Mouse (Mus musculus): ENCODE measurements at regions not wholly inside any gene's neighbourhood (a gene's known extent, or its start where the extent isn't known, plus 50 kb on each side); places are given as distances from the start of the nearest gene placed in this dataset.

DNA sequence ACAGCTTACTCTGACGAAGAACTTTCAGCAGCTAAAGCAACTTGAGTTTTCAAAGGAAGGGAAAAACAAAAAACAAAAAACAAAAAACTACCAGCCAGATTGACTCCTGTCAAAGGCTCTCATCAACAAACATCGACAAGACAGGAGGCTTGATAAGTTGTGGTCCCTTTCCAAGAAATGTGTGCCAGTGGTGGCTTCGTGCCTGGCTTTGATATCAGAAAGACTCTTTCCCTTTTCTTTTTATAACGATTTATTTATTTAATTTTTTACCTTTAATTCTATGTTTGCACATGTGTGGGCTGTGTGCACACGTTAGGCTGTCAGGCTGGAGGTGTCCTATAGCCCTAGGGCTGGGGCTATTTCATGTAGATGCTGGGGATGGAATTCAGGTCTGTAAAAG, 60.4 kb downstream of the Dact1 start:
- no peak for DNase-seq

DNA sequence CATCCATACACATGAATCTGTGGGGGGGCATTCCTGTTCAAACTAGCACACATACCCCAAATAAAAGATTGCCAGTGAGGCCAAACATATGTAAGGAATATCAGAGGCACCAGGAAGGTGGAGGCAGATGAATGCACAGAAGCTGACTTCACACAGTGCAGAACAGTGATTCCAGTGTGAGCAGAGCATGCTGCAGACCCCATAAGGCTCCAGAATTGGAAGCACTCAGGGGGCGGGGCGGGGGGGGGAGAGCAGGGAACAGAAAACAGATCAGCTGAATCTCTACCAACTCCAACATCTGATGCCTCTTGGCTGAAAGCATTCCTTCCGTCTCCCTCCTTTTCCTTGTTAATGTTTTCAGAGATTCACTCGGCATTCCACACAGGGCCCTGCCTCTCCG, 62.3 kb downstream of the Dact1 start:
- no peak for DNase-seq

GRCm38 (mm10) chr12:71373633-71374032, 63.9 kb downstream of the Dact1 start:
- no peak for DNase-seq

- no peak for DNase-seq
Measured at GRCm38 (mm10) chr12:71376446-71376845, 66.8 kb downstream of the Dact1 start.

DNA sequence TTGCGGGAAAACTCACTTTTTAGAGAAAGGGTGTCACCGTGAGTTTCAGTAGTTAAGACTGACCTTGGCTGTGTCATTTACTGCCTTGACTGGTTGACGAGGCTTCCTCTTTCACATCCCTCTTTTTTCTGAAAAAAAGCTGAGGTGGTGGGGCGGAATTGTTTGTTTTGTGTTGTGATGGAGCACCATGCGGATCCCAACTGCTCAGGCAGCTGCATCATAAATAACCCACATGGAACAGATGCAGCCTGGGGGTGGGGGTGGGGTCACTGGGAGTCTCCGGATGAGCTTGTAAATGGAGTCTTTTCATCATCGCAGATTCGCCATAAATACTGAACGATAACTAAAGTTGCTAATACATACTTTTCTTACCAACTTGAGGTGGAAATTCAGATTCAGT, 67.3 kb downstream of the Dact1 start:
- DNase-seq: no peak

DNA sequence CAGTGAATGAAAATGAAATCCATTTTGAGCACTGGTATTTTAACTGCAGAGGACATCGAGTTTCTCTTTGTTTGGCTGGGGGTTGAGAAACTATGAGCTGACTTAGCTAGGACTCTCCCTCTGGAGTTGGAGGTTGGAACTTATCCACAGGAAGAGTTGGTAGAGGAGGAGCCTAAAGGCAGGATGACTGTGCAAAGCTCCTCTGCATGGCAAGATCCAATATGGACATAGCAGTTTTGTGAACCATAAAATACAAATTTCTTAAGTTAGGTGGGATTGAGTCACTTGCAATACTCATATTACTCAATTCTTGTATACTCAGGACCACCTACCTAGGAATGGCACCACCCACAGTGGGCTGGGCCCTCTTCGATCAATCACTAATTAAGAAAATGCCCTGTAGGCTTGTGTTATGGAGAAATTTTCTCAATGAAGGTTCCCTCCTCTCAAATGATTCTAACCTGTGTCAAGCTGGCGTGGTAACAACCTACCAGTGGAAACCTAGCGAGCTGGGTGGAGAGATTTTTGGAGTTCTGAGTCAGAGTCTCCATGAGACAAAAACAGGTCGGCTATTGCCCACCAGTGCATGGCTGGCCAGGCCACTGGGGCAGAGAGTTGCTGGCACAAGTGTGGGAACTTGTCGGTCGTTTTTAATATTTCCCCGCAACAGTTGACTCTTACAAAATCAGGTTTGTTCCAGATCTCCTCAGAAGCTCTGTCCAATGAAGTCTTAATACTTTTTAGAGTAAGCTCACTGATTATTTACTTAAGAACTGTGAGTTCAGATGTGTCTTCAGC, 70.1 kb downstream of the Dact1 start:
- no peak for DNase-seq

DNA sequence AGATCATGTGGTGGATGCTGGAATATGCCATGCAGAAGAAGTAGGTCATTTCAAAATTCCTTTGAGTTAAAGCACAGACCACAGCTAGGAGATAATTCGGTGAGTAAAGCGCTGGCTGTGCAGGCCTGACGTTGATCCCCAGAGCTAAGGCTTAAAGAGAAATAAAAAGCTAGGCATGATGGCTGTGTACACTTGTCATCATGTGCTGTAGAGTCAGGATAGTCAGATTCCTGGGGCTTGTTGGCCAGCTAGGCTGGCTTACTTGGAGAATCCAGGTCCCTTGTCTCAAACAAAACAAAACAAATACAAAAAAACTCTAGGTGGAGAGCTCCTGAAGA, 70.7 kb downstream of the Dact1 start:
- no peak for DNase-seq

DNA sequence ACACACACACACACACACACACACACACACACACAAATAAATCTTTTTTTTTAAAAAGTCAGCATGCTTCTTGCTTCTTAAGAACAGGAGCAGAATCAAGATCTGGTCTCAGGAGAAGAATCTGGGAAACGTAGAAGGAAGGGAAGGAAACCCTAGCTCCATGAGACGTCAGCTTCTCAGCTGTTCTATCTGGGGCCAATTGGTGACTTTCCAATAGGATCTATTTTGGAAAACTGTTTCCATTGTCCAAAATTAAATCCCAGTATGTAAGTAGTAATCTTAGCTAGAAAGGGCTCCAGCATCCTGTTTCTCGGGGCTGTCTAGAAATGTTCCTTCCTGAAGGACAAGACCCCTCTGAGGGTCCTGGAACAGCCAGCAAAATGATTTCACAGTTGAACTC, 76.6 kb downstream of the Dact1 start:
- no peak for DNase-seq

DNA sequence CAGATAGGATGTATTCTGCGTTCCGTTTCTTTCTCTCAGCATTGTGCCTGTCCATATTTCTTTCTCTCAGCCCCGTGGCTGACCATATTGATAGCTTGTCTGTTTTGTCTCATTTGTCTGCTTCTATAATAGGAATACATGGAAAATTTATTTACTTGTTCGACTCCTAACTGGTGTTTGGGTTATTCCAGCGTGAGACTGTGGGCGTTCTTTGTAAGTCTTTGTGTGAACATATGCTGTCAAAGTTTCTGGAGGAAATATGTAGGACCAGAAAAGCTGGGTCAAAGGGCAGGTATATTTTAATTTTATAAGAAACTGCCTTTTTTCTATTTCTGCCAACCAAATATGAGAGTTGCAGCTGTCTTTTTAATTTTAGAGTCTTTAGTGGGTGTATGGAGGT, 81.8 kb downstream of the Dact1 start:
- DNase-seq: no peak

- no peak for DNase-seq
Measured at GRCm38 (mm10) chr12:71393752-71394151, 84.1 kb downstream of the Dact1 start.

GRCm38 (mm10) chr12:71397456-71397855, 87.8 kb downstream of the Dact1 start:
- DNase-seq: peak; percentile 7

DNA sequence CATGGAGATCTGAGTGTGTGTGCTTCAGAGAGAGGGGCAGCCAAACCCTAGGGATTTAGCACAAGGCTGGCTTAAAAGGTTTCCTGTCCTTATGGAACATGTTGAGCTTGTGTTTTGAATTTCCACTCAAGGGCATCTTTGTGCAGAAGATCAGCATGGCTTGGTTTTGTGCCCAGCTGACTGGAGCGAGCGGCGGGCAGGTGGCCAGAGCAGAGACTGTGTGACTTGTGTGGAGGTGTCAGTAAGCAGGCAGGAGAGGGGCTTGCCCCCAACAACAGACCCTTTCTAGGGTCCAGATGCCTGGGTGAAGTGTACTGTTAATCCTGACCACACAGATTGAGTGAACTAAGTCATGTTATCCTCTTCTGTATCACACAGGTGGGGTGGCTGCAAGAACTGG, 89.0 kb downstream of the Dact1 start:
- DNase-seq: no peak

GRCm38 (mm10) chr12:71400201-71400600, 90.5 kb downstream of the Dact1 start:
- no peak for DNase-seq

DNA sequence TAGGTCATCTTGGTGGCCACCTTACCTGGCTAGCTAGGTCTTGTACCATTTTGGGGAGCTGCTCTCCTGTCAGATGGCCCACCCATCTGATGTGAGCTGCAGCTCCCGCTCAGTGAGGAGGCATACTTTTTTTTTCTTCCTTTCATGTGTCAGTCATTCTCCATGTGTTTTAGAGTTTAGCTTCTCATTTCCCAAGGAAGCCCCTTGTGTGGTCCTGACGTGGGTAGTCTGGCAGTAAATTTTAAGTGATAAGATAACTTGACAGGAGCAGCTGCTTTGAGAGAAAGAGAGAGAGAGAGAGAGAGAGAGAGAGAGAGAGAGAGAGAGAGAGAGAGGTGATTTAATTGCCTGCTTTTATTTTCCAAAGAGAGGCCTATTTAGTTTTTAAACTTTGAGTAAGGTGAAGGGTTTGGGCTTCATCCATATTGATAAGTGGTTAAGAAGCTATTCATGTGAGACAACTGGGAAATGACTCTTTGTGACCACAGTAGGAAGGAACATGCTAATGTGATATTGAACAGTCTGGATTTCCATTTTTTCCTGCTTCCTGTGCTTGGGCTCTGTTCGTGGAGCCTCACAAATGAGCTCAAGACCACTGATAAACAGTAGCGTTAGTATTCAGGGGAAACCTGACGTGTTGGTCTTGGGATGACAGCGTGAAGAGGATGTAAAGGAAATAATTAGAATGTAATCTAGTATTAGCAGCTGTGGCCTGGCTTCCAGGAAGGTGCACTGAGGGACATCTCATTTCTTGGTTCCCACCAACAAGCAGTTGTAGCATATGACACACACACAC, 92.1 kb downstream of the Dact1 start:
- no peak for DNase-seq

DNA sequence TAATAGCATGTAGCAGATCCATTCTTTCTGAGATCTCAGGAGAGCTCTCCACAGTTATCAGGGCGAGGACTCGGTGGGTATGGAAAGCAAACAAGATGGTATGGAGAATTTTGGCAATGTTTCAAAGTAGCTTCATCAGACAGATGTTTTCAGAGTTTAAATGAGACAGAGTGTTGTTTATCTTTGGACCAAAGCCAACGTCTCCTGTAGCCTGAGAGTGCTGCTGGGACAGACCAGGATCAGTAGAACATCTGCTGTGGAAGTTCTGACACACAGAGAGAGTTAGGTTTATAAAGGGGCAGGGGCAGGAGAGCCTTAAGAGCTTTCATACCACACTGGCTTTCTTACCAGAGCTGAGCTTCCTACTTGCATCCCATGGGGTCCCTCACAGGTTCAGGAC, 97.6 kb downstream of the Dact1 start:
- DNase-seq: no peak

DNA sequence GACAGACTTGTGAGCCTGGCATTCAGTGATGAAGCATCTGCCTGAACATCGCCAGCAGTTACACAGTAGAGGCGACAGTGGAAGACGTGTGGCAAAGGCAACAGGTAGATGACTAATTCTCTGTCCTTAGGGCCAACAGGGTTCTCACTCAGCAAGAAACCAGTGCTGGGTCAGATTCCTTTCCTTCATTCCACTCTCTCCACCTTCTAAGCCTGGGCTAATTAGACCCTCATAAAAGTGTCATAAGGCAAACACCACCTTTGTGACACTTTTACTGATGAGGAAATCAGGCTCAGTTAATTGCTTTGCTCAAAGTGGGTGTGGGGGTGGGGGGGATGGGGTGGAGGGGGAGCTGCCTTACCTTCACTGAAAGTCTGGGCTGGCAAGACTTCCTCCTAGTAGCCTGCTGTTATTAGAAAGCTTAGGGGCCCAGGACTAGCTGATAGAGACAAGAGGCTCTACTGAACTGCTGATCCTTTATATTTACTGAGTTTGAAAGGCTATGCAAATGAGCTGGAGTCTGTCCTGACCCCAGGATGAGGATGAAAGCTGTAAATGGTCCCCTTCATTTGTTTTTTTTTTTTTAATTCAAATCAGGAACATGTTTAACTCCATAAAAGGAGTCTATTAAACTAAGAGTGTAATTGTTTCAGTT, 98.8 kb downstream of the Dact1 start:
- no peak for DNase-seq

DNA sequence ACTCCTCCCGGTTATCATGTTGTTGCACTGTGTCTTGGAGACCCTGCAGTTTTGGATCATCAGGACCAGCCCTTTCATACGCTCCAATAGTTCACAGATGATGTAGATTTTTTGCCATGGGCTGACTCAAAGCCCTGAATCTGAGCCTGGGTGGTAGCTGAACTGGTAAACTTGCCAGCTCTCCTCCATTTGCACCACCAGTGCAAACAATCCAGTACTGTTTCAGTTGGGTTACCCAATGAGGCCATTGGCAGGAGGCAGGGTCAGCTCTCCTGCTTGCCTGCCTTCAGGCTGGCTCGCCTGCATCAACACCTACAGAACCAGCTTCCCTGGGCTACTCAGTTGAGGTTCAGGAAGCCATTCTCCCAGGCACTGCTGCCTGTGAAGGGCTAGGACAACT, 102.6 kb downstream of the Dact1 start:
- DNase-seq: no peak

- no peak for DNase-seq
Measured at GRCm38 (mm10) chr12:71416968-71417367, 107.3 kb downstream of the Dact1 start.

- no peak for DNase-seq
Measured at GRCm38 (mm10) chr12:71418186-71418585, 108.5 kb downstream of the Dact1 start.

DNA sequence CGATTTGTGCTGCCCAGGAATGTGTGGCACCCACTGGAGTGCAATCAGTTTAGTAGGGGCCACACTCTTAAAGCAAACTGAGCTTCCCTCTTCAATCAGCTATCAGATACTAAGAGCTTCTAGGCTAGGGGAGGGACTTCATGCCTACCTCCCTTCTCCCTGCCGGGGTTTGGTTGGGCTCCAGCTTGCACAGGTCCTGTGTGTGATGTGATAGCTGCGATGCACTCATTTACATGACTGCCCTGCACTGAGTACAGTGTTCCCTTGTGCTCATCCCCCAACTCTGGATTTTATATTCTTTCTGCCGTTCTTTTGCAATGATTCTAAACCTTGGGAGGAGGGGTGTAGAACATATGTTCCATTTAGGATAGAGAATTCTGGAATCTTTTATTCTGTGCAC, 109.5 kb downstream of the Dact1 start:
- DNase-seq: no peak

- DNase-seq: no peak
Measured at GRCm38 (mm10) chr12:71426023-71426719, 116.5 kb downstream of the Dact1 start.

DNA sequence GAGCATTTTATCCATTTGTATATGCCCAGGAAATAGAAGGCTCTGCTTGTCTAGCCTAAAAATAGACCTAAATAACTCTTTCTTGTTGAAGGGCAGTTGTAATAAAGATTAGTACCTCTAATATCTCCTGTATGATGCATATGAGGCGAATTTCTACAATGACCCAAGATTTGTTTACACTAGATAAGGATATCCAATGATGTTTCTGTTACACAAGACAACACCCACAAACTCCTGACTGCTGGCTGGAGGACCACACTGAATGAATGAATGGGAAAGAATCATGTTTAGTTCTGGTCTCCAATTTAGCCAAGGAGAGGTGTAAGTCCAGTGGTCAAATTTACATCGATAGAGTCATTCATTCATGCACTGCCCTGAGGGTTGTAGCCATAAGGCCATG, 118.3 kb downstream of the Dact1 start:
- no peak for DNase-seq

- DNase-seq: no peak
Measured at GRCm38 (mm10) chr12:71429561-71430200, 120.0 kb downstream of the Dact1 start.

Data from right cerebral cortex, adult 18-20 months (tissue).